Mouse (Mus musculus) ES-CJ7 (cell line): ENCODE measurements around the gene Arvcf.

Source experiments
- DNase-seq: peaks from one replicate; pipeline ENCODE4 v3.0.0; 2011; ENCODE audit warnings: low read depth, low spot score

The Arvcf gene

GRCm38 (mm10) chr16:18347931-18348600 lies at the start of gene Arvcf, which contains the start of gene Tango2:
Arvcf (plus strand) TSS chr16:18348182.
Tango2 (minus strand) TSS chr16:18348103.
- DNase-seq = peak; percentile 94

- DNase-seq = no peak
These were observed 39.8 kb upstream of the Arvcf start for GRCm38 (mm10) chr16:18308159-18308558.

GRCm38 (mm10) chr16:18318992-18319391 lies 29.0 kb upstream of the Arvcf start:
- no peak for DNase-seq

GRCm38 (mm10) chr16:18321443-18321842 lies 26.5 kb upstream of the Arvcf start:
- peak; percentile 44 for DNase-seq

GRCm38 (mm10) chr16:18323460-18323859 lies 24.5 kb upstream of the Arvcf start:
- DNase-seq = no peak

GRCm38 (mm10) chr16:18324031-18324430 lies 24.0 kb upstream of the Arvcf start:
- DNase-seq = peak; percentile 22

GRCm38 (mm10) chr16:18325741-18326140 lies 22.2 kb upstream of the Arvcf start:
- no peak for DNase-seq

- DNase-seq = no peak
These were observed 20.0 kb upstream of the Arvcf start for GRCm38 (mm10) chr16:18327936-18328335.

- DNase-seq = no peak
These were observed 19.5 kb upstream of the Arvcf start for GRCm38 (mm10) chr16:18328524-18328923.

GRCm38 (mm10) chr16:18333976-18334375 lies 14.0 kb upstream of the Arvcf start:
- no peak for DNase-seq

- DNase-seq = no peak
These were observed 12.0 kb upstream of the Arvcf start for GRCm38 (mm10) chr16:18335981-18336380.

- DNase-seq = no peak
These were observed 10.7 kb upstream of the Arvcf start for GRCm38 (mm10) chr16:18337261-18337660.

GRCm38 (mm10) chr16:18339866-18340265 lies 8.1 kb upstream of the Arvcf start:
- DNase-seq = no peak

GRCm38 (mm10) chr16:18341605-18342004 lies 6.4 kb upstream of the Arvcf start:
- no peak for DNase-seq

- DNase-seq = no peak
These were observed 5.9 kb upstream of the Arvcf start for GRCm38 (mm10) chr16:18342076-18342475.

- DNase-seq = no peak
These were observed 5.1 kb upstream of the Arvcf start for GRCm38 (mm10) chr16:18342650-18343570.

GRCm38 (mm10) chr16:18343778-18344177 lies 4.2 kb upstream of the Arvcf start:
- DNase-seq = peak; percentile 92

GRCm38 (mm10) chr16:18345243-18345642 lies 2.7 kb upstream of the Arvcf start:
- peak; percentile 90 for DNase-seq

GRCm38 (mm10) chr16:18348601-18349175 lies 706 bp downstream of the Arvcf start:
- peak; percentile 25 for DNase-seq

- no peak for DNase-seq
These were observed 1.9 kb downstream of the Arvcf start for GRCm38 (mm10) chr16:18349761-18350325.

- no peak for DNase-seq
These were observed 3.5 kb downstream of the Arvcf start for GRCm38 (mm10) chr16:18351313-18352055.
